Mouse (Mus musculus) heart, postnatal 0 days (tissue): ENCODE measurements around the gene Nid1.

Experiments
- CTCF ChIP-seq: IDR thresholded peaks from 2 replicates; pipeline ENCODE4 v1.5.1; 2016; ENCODE audit warnings: antibody characterized with exemption, control low read depth, low read depth
- EP300 ChIP-seq: IDR thresholded peaks from 2 replicates; pipeline ENCODE4 v1.6.1; 2016; ENCODE audit warnings: antibody characterized with exemption, low read depth

DNA sequence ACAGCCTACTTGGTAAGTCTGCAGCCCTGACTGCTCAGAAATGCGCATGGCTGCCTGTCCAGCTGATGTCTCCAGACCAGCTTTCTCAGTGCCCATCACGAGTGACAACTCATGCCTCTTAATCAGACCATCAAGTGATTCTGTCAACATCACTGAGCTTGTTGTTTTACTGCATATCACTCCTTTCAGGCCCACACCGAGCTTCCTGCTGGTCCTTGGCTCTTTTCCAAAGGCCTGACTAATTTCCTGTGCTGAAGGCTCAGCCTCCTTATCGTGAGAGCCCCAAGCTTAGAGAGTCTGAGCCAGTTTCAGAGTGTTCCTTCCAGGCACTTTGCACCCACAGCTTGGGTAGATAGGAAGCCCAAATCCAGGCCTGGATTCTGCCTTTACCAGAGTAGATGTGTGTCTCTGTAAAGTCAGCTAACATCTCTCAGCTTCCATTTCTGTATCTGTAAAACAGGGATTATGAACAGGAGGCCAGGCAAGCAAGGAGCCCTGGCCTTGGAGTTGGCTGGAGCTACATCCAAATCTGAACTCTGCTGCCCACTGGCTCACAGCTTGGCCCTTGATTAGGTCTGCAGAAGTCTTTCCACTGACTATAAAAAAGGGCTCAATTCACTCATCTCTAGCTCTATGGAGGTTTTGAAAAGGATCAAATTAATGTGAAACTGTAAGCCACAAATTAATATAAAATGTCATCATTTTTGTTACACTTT, 101.4 kb downstream of the Nid1 start:
- TF ChIP-seq CTCF (no peak), EP300 (no peak)
